In the genomic region with DNA sequence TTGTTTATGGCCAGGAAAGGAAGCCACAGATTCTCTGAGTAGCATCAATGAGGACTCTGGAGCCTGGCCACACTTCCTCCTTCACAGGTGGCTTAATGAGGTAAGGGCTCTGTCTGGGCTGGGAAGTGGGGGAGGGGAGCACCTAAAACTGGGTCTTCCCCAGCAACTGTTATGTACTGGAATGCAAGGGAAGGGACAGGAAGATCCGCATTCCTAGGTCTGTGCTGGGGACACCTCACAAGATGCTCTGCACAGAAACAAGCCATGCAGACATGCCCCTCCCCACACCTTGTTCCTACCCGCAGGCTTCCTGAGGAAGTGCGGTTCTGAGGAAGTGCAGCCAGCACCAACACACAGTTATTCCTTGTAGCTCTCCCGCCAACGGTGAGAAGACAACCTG, we compare ENCODE assay signal across 8 mouse cellular contexts. TPM values are rescaled to one million over a fixed set of nuclear protein-coding genes. Genes with fewer than 3 reads are reported as not detected.
DNase-seq lines count a peak whose midpoint lies in the region; ATAC-seq and TF ChIP-seq lines count a peak whose summit lies in the region.
"Had no signal": no experiment of that assay in that cellular context is flagged by ENCODE, and none has a peak within 500 bp of the region (broad histone marks: within the 10 kb centered on the region; RNA-seq: fewer than 3 reads in every experiment).

No protein-coding gene starts in this region.

- ATAC-seq in CD4-positive, CD25-positive, alpha-beta regulatory T cell, adult 4 months, result peak; percentile 38
- ATAC-seq in megakaryocyte, adult 5-6 weeks (ENCODE audit: poor library complexity, severe bottlenecking), result peak; percentile 57

- no peak overlapping the region for H3K27ac ChIP-seq in left cerebral cortex, adult 2 months
- H3K27ac ChIP-seq: layer of hippocampus, adult 2 months had no signal

- DNase-seq in kidney, postnatal 10 days, result peak; percentile 59
- DNase-seq in kidney, adult 8-10 months, result no peak
- DNase-seq in R1 (ENCODE audit: low read depth, low spot score) (peak; percentile 91), liver (no peak)
- DNase-seq in left cerebral cortex, adult 2 months (ENCODE audit: extremely low spot score in 1 of 2, low spot score in 2 of 2), result no peak

- H3K4me3 ChIP-seq in left cerebral cortex, adult 2 months, result no peak overlapping the region
- H3K4me3 ChIP-seq: layer of hippocampus, adult 2 months had no signal

- TF ChIP-seq CTCF in left cerebral cortex, adult 2 months (IDR thresholded peaks at IDR 0.05), result no peak

- intact Hi-C loops in left cerebral cortex, adult 2 months (cut with DNase I), result no loop called here

RNA-seq across cellular contexts. Expression of a gene that starts 46.4 kb away (rescaled TPM):
- 1 to 10 TPM; 2.8 to 3.0 TPM for polyA plus RNA-seq in CD4-positive, CD25-positive, alpha-beta regulatory T cell, adult 4 months (2017; shearing (Covaris generic))
- 5.2 and 7.4 TPM in 2 replicates for total RNA-seq in megakaryocyte, adult 5-6 weeks (2015)
- 10.9 and 11.6 TPM in 2 replicates for total RNA-seq in megakaryocyte, adult 5-6 weeks (2017)
- total RNA-seq in left cerebral cortex, adult 2 months (2021), result 10 to 100 TPM; 44.1 to 47.9 TPM

Comparison
In these comparisons a context has a peak if more than half of its experiments do, and no peak if none do; other contexts are left out.
1. DNase-seq: peak in kidney, postnatal 10 days (single experiment) and R1 (single experiment); none in kidney, adult 8-10 months (0 of 2), liver (single experiment) and left cerebral cortex, adult 2 months (0 of 2).